Comparison of ENCODE assay signal across 24 mouse cellular contexts in the genomic region with DNA sequence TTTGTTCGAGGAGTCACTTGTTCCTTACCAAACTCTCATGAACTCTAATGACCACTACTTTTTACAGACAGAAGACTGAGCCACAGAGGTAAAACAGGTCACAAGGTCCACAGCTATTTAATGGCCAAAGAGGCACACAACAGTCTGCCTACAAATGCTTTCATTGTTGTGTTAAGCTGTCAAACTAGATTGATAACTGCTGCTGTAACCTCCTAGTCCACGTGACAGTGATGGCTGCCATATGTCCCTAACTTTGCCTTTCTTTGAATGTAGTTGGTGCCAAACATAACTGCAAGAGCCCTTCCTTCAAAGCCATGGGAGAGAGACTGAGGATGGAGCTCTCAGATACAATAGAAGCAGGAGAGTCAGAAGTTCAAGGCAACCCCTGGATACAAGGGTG.
DNase-seq lines count a peak whose midpoint lies in the region; ATAC-seq and TF ChIP-seq lines count a peak whose summit lies in the region.
"Had no signal": no experiment of that assay in that cellular context is flagged by ENCODE, and none has a peak within 500 bp of the region (broad histone marks: within the 10 kb centered on the region; RNA-seq: fewer than 3 reads in every experiment).

No protein-coding gene starts in this region.

- WGBS in kidney, postnatal 0 days = 15% methylated on average over 2 of the region's 2 CpGs
- 35% methylated on average over 2 of the region's 2 CpGs for WGBS in lung, embryonic 16.5 days

- no peak overlapping the region for H3K27ac ChIP-seq in kidney, postnatal 0 days
- H3K27ac ChIP-seq in lung, embryonic 16.5 days (ENCODE audit: low read length) = no peak overlapping the region
- H3K27ac ChIP-seq: embryonic facial prominence, embryonic 15.5 days; forebrain, embryonic 15.5 days; hindbrain, embryonic 15.5 days; intestine, embryonic 15.5 days; limb, embryonic 13.5 days; liver, embryonic 12.5 days; midbrain, embryonic 15.5 days; neural tube, embryonic 12.5 days had no signal

- H3K4me2 ChIP-seq in kidney, postnatal 0 days (ENCODE audit: low read length) = no peak overlapping the region
- H3K4me2 ChIP-seq in lung, embryonic 16.5 days (ENCODE audit: low read depth, low read length) = no peak overlapping the region
- H3K4me2 ChIP-seq: embryonic facial prominence, embryonic 15.5 days; forebrain, embryonic 15.5 days; heart, embryonic 11.5 days; hindbrain, embryonic 15.5 days; intestine, embryonic 15.5 days; limb, embryonic 13.5 days; liver, embryonic 12.5 days; midbrain, embryonic 15.5 days; neural tube, embryonic 12.5 days had no signal

- no peak for ATAC-seq in kidney, postnatal 0 days (replicated peaks; ENCODE audit: low FRiP score, low read depth)
- ATAC-seq in lung, embryonic 16.5 days (ENCODE audit: low read depth) = peak; percentile 59; the same call in 1 of the 2 replicates
- ATAC-seq: forebrain, embryonic 15.5 days; liver, embryonic 12.5 days; midbrain, embryonic 15.5 days had no signal

- no peak overlapping the region for H3K4me3 ChIP-seq in kidney, postnatal 0 days (replicated peaks; ENCODE audit: low read depth, low read length)
- no peak overlapping the region for H3K4me3 ChIP-seq in lung, embryonic 16.5 days (ENCODE audit: low read length)
- H3K4me3 ChIP-seq: embryonic facial prominence, embryonic 15.5 days; forebrain, embryonic 15.5 days; hindbrain, embryonic 15.5 days; intestine, embryonic 15.5 days; limb, embryonic 13.5 days; liver, embryonic 12.5 days; midbrain, embryonic 15.5 days; neural tube, embryonic 12.5 days had no signal

- H3K9me3 ChIP-seq in kidney, postnatal 0 days (replicated peaks; ENCODE audit: low read length) = no peaks in the 10 kb centered on the region
- H3K9me3 ChIP-seq in lung, embryonic 16.5 days (ENCODE audit: control insufficient read depth, low read length) = no peaks in the 10 kb centered on the region
- H3K9me3 ChIP-seq: embryonic facial prominence, embryonic 15.5 days; forebrain, embryonic 15.5 days; hindbrain, embryonic 15.5 days; intestine, embryonic 15.5 days; limb, embryonic 13.5 days; liver, embryonic 12.5 days; midbrain, embryonic 15.5 days; neural tube, embryonic 12.5 days had no signal

- TF ChIP-seq CTCF in kidney, postnatal 0 days (IDR thresholded peaks at IDR 0.05; ENCODE audit: low read depth) = no peak

- no peaks in the 10 kb centered on the region for H3K4me1 ChIP-seq in kidney, postnatal 0 days (replicated peaks; ENCODE audit: insufficient read depth, low read length)
- peaks cover 5% of the 10 kb centered on the region; the same call in 1 of the 2 replicates for H3K4me1 ChIP-seq in lung, embryonic 16.5 days (replicated peaks; ENCODE audit: control insufficient read depth, insufficient read depth, low read length)
- H3K4me1 ChIP-seq: embryonic facial prominence, embryonic 15.5 days; forebrain, embryonic 15.5 days; intestine, embryonic 15.5 days; limb, embryonic 13.5 days; liver, embryonic 12.5 days; midbrain, embryonic 15.5 days; neural tube, embryonic 12.5 days had no signal

- DNase-seq in kidney, postnatal 0 days (ENCODE audit: low spot score) = peak; percentile 45
- DNase-seq in kidney, adult 18-20 months = no peak
- peak; percentile 17 for DNase-seq in embryo, embryonic 11 days
- DNase-seq in mesoderm, embryonic 11.5 days (ENCODE audit: low read depth, low spot score) = peak; percentile 28
- no peak for DNase-seq in spleen, postnatal 10 days (ENCODE audit: low spot score in 2 of 2)
- no peak for DNase-seq in urinary bladder, postnatal 4 days (ENCODE audit: low spot score in 2 of 2)
- DNase-seq: adrenal gland, adult 8-10 months; cerebellum, adult 18-20 months; cerebellum, postnatal 14 days; gastrocnemius, postnatal 10 days; retina, postnatal 1 day; right cerebral cortex, postnatal 25 days; spleen, adult 18-20 months; thymus, postnatal 14 days had no signal

- H3K36me3 ChIP-seq in kidney, postnatal 0 days (ENCODE audit: insufficient read depth, low read length) = no peaks in the 10 kb centered on the region
- H3K36me3 ChIP-seq in lung, embryonic 16.5 days (ENCODE audit: control insufficient read depth, insufficient read depth, low read length) = no peaks in the 10 kb centered on the region
- H3K36me3 ChIP-seq: embryonic facial prominence, embryonic 15.5 days; forebrain, embryonic 15.5 days; hindbrain, embryonic 15.5 days; intestine, embryonic 15.5 days; limb, embryonic 13.5 days; midbrain, embryonic 15.5 days; neural tube, embryonic 12.5 days had no signal

- H3K27me3 ChIP-seq in kidney, postnatal 0 days (ENCODE audit: insufficient read depth, low read length) = no peaks in the 10 kb centered on the region
- H3K27me3 ChIP-seq in lung, embryonic 16.5 days (ENCODE audit: control insufficient read depth, insufficient read depth, low read depth, low read length) = no peaks in the 10 kb centered on the region
- H3K27me3 ChIP-seq: embryonic facial prominence, embryonic 15.5 days; forebrain, embryonic 15.5 days; hindbrain, embryonic 15.5 days; intestine, embryonic 15.5 days; limb, embryonic 13.5 days; liver, embryonic 12.5 days; midbrain, embryonic 15.5 days; neural tube, embryonic 12.5 days had no signal

- H3K9ac ChIP-seq in kidney, postnatal 0 days (ENCODE audit: low read depth, low read length) = no peak overlapping the region
- no peak overlapping the region for H3K9ac ChIP-seq in lung, embryonic 16.5 days (ENCODE audit: low read length)
- H3K9ac ChIP-seq: embryonic facial prominence, embryonic 15.5 days; forebrain, embryonic 15.5 days; hindbrain, embryonic 15.5 days; intestine, embryonic 15.5 days; limb, embryonic 13.5 days; liver, embryonic 12.5 days; midbrain, embryonic 15.5 days; neural tube, embryonic 12.5 days had no signal

Comparison
In these comparisons a context has a peak if more than half of its experiments do, and no peak if none do; other contexts are left out.
1. DNase-seq: peak in kidney, postnatal 0 days (single experiment), embryo, embryonic 11 days (single experiment) and mesoderm, embryonic 11.5 days (single experiment); none in kidney, adult 18-20 months (single experiment), spleen, postnatal 10 days (0 of 2) and urinary bladder, postnatal 4 days (0 of 2).